Mouse (Mus musculus): ENCODE measurements around the gene Rars2. TPM values are rescaled to one million over a fixed set of nuclear protein-coding genes. Genes with fewer than 3 reads are reported as not detected.

The Rars2 gene
- total and polyA plus RNA-seq, 2 experiments from 2014 or later = 49.7 to 93.2 TPM

- Histone ChIP-seq H3K4me1 (ENCODE audit: control insufficient read depth, insufficient read depth) (no peaks in the 10 kb centered on the region), H3K4me2 (ENCODE audit: low read depth, low read length) (no peak overlapping the region), H3K9me3 (replicated peaks; ENCODE audit: control insufficient read depth, low read length) (no peaks in the 10 kb centered on the region), H3K27me3 (ENCODE audit: control insufficient read depth, insufficient read depth, low read length) (no peaks in the 10 kb centered on the region), H3K27ac (ENCODE audit: low read depth) (no peak overlapping the region), H3K4me3 (ENCODE audit: low read depth, low read length) (no peak overlapping the region), H3K9ac (replicated peaks; ENCODE audit: low read depth, low read length) (no peak overlapping the region), H3K36me3 (replicated peaks; ENCODE audit: control insufficient read depth, insufficient read depth, low read length) (peaks cover 34% of the 10 kb centered on the region)
- no peak for DNase-seq (ENCODE audit: low spot score)
- 93% methylated on average over 10 of the region's 10 CpGs for WGBS
- TF ChIP-seq EP300 (IDR thresholded peaks at IDR 0.05; ENCODE audit: low read depth) = no peak
- TF ChIP-seq CTCF (IDR thresholded peaks at IDR 0.05; ENCODE audit: low read depth) = no peak
- no peak for ATAC-seq (ENCODE audit: insufficient read depth, low read depth)
Observed at GRCm38 (mm10) chr4:34606658-34607057, 8.1 kb upstream of the Rars2 start.

GRCm38 (mm10) chr4:34613571-34614145 lies 1.1 kb upstream of the Rars2 start:
- WGBS = 58% methylated on average over 6 of the region's 6 CpGs
- Histone ChIP-seq H3K4me1 (ENCODE audit: control insufficient read depth, insufficient read depth) (peaks cover 22% of the 10 kb centered on the region), H3K27me3 (ENCODE audit: control insufficient read depth, insufficient read depth, low read length) (no peaks in the 10 kb centered on the region), H3K27ac (ENCODE audit: low read depth) (no peak overlapping the region), H3K4me2 (ENCODE audit: low read depth, low read length) (peak overlapping the region; percentile 70), H3K9me3 (replicated peaks; ENCODE audit: control insufficient read depth, low read length) (no peaks in the 10 kb centered on the region), H3K4me3 (ENCODE audit: low read depth, low read length) (peak overlapping the region; percentile 82), H3K9ac (replicated peaks; ENCODE audit: low read depth, low read length) (peak overlapping the region; percentile 81), H3K36me3 (replicated peaks; ENCODE audit: control insufficient read depth, insufficient read depth, low read length) (peaks cover 5% of the 10 kb centered on the region; the same call in 1 of the 2 replicates)
- DNase-seq (ENCODE audit: low spot score) (no peak), ATAC-seq (ENCODE audit: insufficient read depth, low read depth) (no peak)
- TF ChIP-seq EP300 (IDR thresholded peaks at IDR 0.05; ENCODE audit: low read depth) = no peak
- TF ChIP-seq CTCF (IDR thresholded peaks at IDR 0.05; ENCODE audit: low read depth) = no peak

- no peak for TF ChIP-seq EP300 (IDR thresholded peaks at IDR 0.05; ENCODE audit: low read depth)
Observed at GRCm38 (mm10) chr4:34615303-34615702, 546 bp downstream of the Rars2 start.

GRCm38 (mm10) chr4:34616146-34616545 lies 1.4 kb downstream of the Rars2 start:
- Histone ChIP-seq H3K4me2 (ENCODE audit: low read depth, low read length) (peak overlapping the region; percentile 72), H3K9me3 (replicated peaks; ENCODE audit: control insufficient read depth, low read length) (no peaks in the 10 kb centered on the region), H3K4me1 (ENCODE audit: control insufficient read depth, insufficient read depth) (peaks cover 22% of the 10 kb centered on the region), H3K9ac (replicated peaks; ENCODE audit: low read depth, low read length) (no peak overlapping the region), H3K27me3 (ENCODE audit: control insufficient read depth, insufficient read depth, low read length) (no peaks in the 10 kb centered on the region), H3K4me3 (ENCODE audit: low read depth, low read length) (no peak overlapping the region), H3K36me3 (replicated peaks; ENCODE audit: control insufficient read depth, insufficient read depth, low read length) (no peaks in the 10 kb centered on the region), H3K27ac (ENCODE audit: low read depth) (no peak overlapping the region)
- TF ChIP-seq CTCF (IDR thresholded peaks at IDR 0.05; ENCODE audit: low read depth) (no peak), EP300 (IDR thresholded peaks at IDR 0.05; ENCODE audit: low read depth) (no peak)
- WGBS = 86% methylated on average over 8 of the region's 8 CpGs
- ATAC-seq (ENCODE audit: insufficient read depth, low read depth) = no peak
- DNase-seq (ENCODE audit: low spot score) = no peak

More at GRCm38 (mm10) chr4:34615303-34615702, 546 bp downstream of the Rars2 start:
- Histone ChIP-seq H3K9me3 (replicated peaks; ENCODE audit: control insufficient read depth, low read length) (no peaks in the 10 kb centered on the region), H3K4me2 (ENCODE audit: low read depth, low read length) (peak overlapping the region; percentile 72), H3K27me3 (ENCODE audit: control insufficient read depth, insufficient read depth, low read length) (no peaks in the 10 kb centered on the region), H3K4me1 (ENCODE audit: control insufficient read depth, insufficient read depth) (peaks cover 22% of the 10 kb centered on the region), H3K27ac (ENCODE audit: low read depth) (peak overlapping the region; percentile 81), H3K4me3 (ENCODE audit: low read depth, low read length) (peak overlapping the region; percentile 82), H3K36me3 (replicated peaks; ENCODE audit: control insufficient read depth, insufficient read depth, low read length) (no peaks in the 10 kb centered on the region), H3K9ac (replicated peaks; ENCODE audit: low read depth, low read length) (peak overlapping the region; percentile 81)
- ATAC-seq (ENCODE audit: insufficient read depth, low read depth) = no peak
- 1% methylated on average over 13 of the region's 13 CpGs for WGBS
- peak; percentile 9 for DNase-seq (ENCODE audit: low spot score)

GRCm38 (mm10) chr4:34625556-34625955 lies 10.8 kb downstream of the Rars2 start:
- H3K4me3 ChIP-seq (ENCODE audit: low read depth, low read length) = no peak overlapping the region
- H3K36me3 ChIP-seq (replicated peaks; ENCODE audit: control insufficient read depth, insufficient read depth, low read length) = peaks cover 55% of the 10 kb centered on the region
- H3K4me2 ChIP-seq (ENCODE audit: low read depth, low read length) = no peak overlapping the region
- no peak for TF ChIP-seq EP300 (IDR thresholded peaks at IDR 0.05; ENCODE audit: low read depth)
- TF ChIP-seq CTCF (IDR thresholded peaks at IDR 0.05; ENCODE audit: low read depth) = no peak
- no peaks in the 10 kb centered on the region for H3K9me3 ChIP-seq (replicated peaks; ENCODE audit: control insufficient read depth, low read length)
- ATAC-seq (ENCODE audit: insufficient read depth, low read depth) (no peak), DNase-seq (ENCODE audit: low spot score) (no peak)
- no peaks in the 10 kb centered on the region for H3K4me1 ChIP-seq (ENCODE audit: control insufficient read depth, insufficient read depth)
- no peak overlapping the region for H3K27ac ChIP-seq (ENCODE audit: low read depth)
- 64% methylated on average over 4 of the region's 4 CpGs for WGBS
- H3K27me3 ChIP-seq (ENCODE audit: control insufficient read depth, insufficient read depth, low read length) = no peaks in the 10 kb centered on the region
- no peak overlapping the region for H3K9ac ChIP-seq (replicated peaks; ENCODE audit: low read depth, low read length)

- peaks cover 62% of the 10 kb centered on the region for H3K36me3 ChIP-seq (replicated peaks; ENCODE audit: control insufficient read depth, insufficient read depth, low read length)
- H3K9ac ChIP-seq (replicated peaks; ENCODE audit: low read depth, low read length) = no peak overlapping the region
Observed at GRCm38 (mm10) chr4:34626401-34626800, 11.6 kb downstream of the Rars2 start.

More at GRCm38 (mm10) chr4:34626401-34626800, 11.6 kb downstream of the Rars2 start:
- ATAC-seq (ENCODE audit: insufficient read depth, low read depth) = no peak
- Histone ChIP-seq H3K4me2 (ENCODE audit: low read depth, low read length) (no peak overlapping the region), H3K27me3 (ENCODE audit: control insufficient read depth, insufficient read depth, low read length) (no peaks in the 10 kb centered on the region), H3K27ac (ENCODE audit: low read depth) (no peak overlapping the region), H3K4me3 (ENCODE audit: low read depth, low read length) (no peak overlapping the region), H3K9me3 (replicated peaks; ENCODE audit: control insufficient read depth, low read length) (no peaks in the 10 kb centered on the region), H3K4me1 (ENCODE audit: control insufficient read depth, insufficient read depth) (no peaks in the 10 kb centered on the region)
- no peak for DNase-seq (ENCODE audit: low spot score)
- 88% methylated on average over 6 of the region's 6 CpGs for whole genome bisulfite sequencing
- TF ChIP-seq CTCF (IDR thresholded peaks at IDR 0.05; ENCODE audit: low read depth) (no peak), EP300 (IDR thresholded peaks at IDR 0.05; ENCODE audit: low read depth) (no peak)
